Mouse (Mus musculus): ENCODE results near the gene Abcb7. TPM values are rescaled to one million over a fixed set of nuclear protein-coding genes. Genes with fewer than 3 reads are reported as not detected.

Abcb7 gene
- total RNA-seq (2021): 10 to 100 TPM; 22.5 to 26.0 TPM
- long read RNA-seq, experiment 1, full-length matches to known transcripts: 2 of 2 reads
- long read RNA-seq, experiment 1, partial matches to known transcripts: 0 of 2 reads
- long read RNA-seq, experiment 1, other reads (novel, unspliced or antisense): 0 of 2 reads
- long read RNA-seq, experiment 2, full-length matches to known transcripts: 3 of 4 reads
- long read RNA-seq, experiment 2, partial matches to known transcripts: 0 of 4 reads
- long read RNA-seq, experiment 2, other reads (novel, unspliced or antisense): 1 of 4 reads

GRCm38 (mm10) chrX:104413183-104413983 is at the start of gene Abcb7:
Abcb7 (minus strand) TSS chrX:104413856.
- DNase-seq (ENCODE audit: low spot score in 2 of 2): peak; percentile 79 to 83

GRCm38 (mm10) chrX:104461755-104462154 is 48.1 kb upstream of the Abcb7 start:
- no peak for DNase-seq (ENCODE audit: low spot score in 2 of 2)

- DNase-seq (ENCODE audit: low spot score in 2 of 2): no peak
Observed at GRCm38 (mm10) chrX:104452433-104452832, 38.8 kb upstream of the Abcb7 start.

GRCm38 (mm10) chrX:104433456-104433855 is 19.8 kb upstream of the Abcb7 start:
- DNase-seq (ENCODE audit: low spot score in 2 of 2): no peak

GRCm38 (mm10) chrX:104428108-104428507 is 14.5 kb upstream of the Abcb7 start:
- DNase-seq (ENCODE audit: low spot score in 2 of 2): no peak

GRCm38 (mm10) chrX:104413995-104414394 is 339 bp upstream of the Abcb7 start:
- DNase-seq (ENCODE audit: low spot score in 2 of 2): no peak

GRCm38 (mm10) chrX:104408137-104408536 is 5.5 kb downstream of the Abcb7 start:
- DNase-seq (ENCODE audit: low spot score in 2 of 2): no peak

- no peak for DNase-seq (ENCODE audit: low spot score in 2 of 2)
Observed at GRCm38 (mm10) chrX:104402463-104402862, 11.2 kb downstream of the Abcb7 start.

- no peak for DNase-seq (ENCODE audit: low spot score in 2 of 2)
Observed at GRCm38 (mm10) chrX:104401134-104401533, 12.5 kb downstream of the Abcb7 start.

GRCm38 (mm10) chrX:104397526-104397925 is 16.1 kb downstream of the Abcb7 start:
- DNase-seq (ENCODE audit: low spot score in 2 of 2): no peak

GRCm38 (mm10) chrX:104359686-104360085 is 54.0 kb downstream of the Abcb7 start:
- no peak for DNase-seq (ENCODE audit: low spot score in 2 of 2)

GRCm38 (mm10) chrX:104355842-104356241 is 57.8 kb downstream of the Abcb7 start:
- DNase-seq (ENCODE audit: low spot score in 2 of 2): no peak

- DNase-seq (ENCODE audit: low spot score in 2 of 2): peak; percentile 5 to 17
Observed at GRCm38 (mm10) chrX:104348146-104348545, 65.5 kb downstream of the Abcb7 start.

GRCm38 (mm10) chrX:104291721-104292120 is 121.9 kb downstream of the Abcb7 start:
- no peak for DNase-seq (ENCODE audit: low spot score in 2 of 2)

- no peak for DNase-seq (ENCODE audit: low spot score in 2 of 2)
Observed at GRCm38 (mm10) chrX:104279828-104280227, 133.8 kb downstream of the Abcb7 start.

- DNase-seq (ENCODE audit: low spot score in 2 of 2): no peak
Observed at GRCm38 (mm10) chrX:104264371-104264770, 149.3 kb downstream of the Abcb7 start.

- no peak for DNase-seq (ENCODE audit: low spot score in 2 of 2)
Observed at GRCm38 (mm10) chrX:104262468-104262867, 151.2 kb downstream of the Abcb7 start.

GRCm38 (mm10) chrX:104256561-104256960 is 157.1 kb downstream of the Abcb7 start:
- no peak for DNase-seq (ENCODE audit: low spot score in 2 of 2)

Data from layer of hippocampus, postnatal 14 days (tissue).